Mouse (Mus musculus) gastrocnemius, postnatal 4 days (tissue): ENCODE measurements around the gene Elk3. TPM values are rescaled to one million over a fixed set of nuclear protein-coding genes. Genes with fewer than 3 reads are reported as not detected.

Source experiments
- DNase-seq, 2 experiments: peaks; one replicate each; pipeline ENCODE4 v3.0.0; 2021 to 2022; ENCODE audit warnings: low spot score in 2 of 2, mixed read lengths in 2 of 2
- total RNA-seq, 2 experiments: library from RNA; stranded (reverse); gene quantifications; 2 replicates each; pipeline ENCODE4 v1.2.3; 2021

Elk3 gene
- total RNA-seq, 2 experiments from 2014 or later = 63.4 to 64.4 TPM

- no peak for DNase-seq
These were observed 63.0 kb downstream of the Elk3 start for GRCm38 (mm10) chr10:93247902-93248301.

DNA sequence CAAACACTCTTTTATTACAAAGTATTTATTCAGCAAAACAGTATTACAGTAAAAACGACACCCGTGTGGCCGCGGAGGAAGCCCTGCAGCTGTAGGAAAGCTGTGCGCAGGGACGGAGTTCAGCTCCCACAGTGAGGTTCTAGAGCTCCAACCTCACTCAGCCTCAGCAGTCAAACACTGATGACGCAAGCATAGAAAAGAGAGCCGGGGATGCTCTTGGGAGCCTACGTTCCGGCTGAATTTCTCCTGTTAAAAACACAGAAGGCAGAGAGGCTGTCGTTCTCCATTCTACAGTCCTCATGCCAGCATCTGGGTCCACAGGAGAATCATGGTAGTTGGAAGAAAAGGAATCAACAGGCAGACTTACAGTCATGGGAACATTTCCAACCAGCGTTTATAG is 63.5 kb downstream of the Elk3 start:
- no peak for DNase-seq

DNA sequence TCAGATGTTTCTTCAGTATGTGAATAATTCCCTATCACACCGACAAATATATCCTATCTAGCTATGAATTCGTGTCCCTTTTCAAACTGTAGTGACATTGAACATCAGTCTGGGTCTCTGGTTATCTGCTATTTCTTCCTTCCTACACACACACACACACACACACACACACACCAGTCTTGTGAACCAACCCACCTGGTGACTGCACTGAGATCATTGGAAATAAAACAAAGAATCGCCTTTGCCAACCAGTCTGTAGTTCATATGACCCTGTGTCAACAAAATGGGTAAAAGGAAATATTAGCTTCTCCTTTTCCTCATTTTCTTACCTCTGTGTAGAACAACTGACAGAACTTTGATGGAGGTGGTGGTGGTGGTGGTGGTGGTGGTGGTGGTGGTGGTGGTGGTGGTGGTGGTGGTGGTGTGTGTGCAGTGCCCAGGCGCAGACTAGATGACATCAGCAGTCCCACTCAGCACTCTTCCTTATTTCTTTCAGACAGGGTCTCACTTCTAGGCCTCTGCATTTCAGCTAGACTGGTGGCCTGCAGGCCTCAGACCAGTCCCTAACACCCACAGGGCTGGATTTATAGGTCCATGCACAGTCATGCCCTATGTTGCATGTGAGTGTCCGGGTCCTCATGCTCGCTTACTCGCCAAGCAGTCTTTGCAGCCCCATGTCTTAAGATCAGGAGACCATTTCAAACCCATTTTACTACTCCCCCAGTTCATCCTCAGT is 64.6 kb downstream of the Elk3 start:
- no peak for DNase-seq

DNA sequence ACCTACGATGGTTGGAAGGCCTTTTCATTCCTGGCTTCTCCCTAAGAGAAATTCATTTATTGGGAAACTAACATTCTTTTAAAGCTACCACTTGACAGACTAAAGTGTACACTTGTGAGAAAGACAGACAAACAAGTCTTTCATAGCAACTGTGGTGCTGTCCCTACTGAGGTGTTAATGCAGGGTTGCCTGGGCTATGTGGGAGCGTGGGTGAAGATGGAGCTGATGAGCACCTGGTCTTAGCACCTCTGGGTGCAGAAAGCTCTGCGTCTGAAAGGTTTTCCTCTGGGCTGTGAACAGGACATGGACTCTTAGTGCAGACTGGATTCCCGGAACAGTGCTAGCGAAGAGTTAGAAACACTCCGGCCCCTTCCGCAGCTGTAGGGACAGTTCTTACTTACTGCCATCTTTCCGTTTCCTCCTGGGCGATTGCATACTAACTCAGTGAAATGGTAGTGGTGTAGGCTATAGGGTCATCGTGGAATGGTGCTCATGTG is 66.7 kb downstream of the Elk3 start:
- DNase-seq = no peak

- no peak for DNase-seq
These were observed 68.1 kb downstream of the Elk3 start for GRCm38 (mm10) chr10:93242861-93243260.

- no peak for DNase-seq
These were observed 68.7 kb downstream of the Elk3 start for GRCm38 (mm10) chr10:93242208-93242607.

GRCm38 (mm10) chr10:93239201-93239806 is 71.6 kb downstream of the Elk3 start:
- DNase-seq = no peak

DNA sequence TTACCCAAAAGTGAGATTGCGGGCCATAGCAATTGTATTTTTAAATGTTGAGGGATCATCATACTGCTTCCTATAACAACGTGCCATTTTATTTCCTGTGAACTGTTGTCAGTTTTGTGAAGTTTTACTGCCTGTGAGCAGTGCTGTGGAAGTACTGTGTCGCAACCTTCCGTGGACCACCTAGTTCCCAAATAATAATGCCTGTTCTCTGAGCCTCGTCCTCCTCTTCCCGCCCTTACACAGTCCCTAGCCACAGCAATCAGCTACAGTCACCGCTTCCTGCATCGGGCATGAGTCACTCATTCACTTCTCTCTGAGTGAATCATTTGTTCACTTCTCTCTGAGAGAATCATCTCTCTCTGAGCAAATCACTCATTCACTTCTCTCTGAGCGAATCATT is 76.2 kb downstream of the Elk3 start:
- no peak for DNase-seq

DNA sequence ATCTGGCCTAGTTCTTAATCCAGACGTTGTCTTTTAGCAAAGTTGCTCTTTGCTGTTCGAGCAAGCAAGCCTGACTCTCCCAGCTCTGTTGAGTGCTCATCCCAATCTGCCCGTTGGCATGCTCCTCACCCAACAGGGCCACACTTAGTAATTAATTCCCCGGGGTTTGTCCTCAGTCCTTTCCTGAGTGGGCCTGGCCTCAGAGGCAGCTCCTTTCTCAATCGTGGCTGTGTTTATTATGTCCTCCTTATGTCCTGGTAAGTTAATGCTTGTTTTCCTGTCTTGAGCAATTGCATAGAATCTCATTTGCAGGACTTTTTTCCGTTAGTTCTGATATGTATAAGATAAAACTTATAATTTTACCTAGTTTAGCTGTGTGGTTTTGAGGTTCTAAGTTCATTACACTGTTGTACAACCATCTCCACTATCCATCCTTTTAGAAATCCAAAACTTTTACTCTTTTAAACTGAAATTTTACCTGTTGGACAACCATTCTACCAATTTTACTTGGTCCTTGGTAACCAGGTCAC is 77.2 kb downstream of the Elk3 start:
- DNase-seq = no peak

GRCm38 (mm10) chr10:93231893-93232292 is 79.0 kb downstream of the Elk3 start:
- DNase-seq = no peak

DNA sequence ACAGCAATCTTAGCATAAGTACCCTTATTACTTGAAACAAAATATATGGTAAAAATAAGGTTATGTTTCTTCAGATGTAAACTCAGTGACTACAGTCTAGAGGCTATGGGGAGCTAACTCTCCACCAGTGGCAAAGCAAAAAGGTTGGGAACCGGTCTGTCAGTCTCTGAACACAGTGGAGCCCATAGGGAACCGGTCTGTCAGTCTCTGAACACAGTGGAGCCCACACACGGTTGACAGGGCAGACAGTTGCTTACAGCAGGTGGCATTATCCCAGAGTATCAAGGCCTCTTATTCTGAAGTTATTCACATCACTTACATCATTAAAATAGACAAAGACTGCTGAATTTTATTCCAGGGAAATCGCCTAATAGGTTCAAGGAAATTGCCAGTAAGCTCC is 79.4 kb downstream of the Elk3 start:
- no peak for DNase-seq

DNA sequence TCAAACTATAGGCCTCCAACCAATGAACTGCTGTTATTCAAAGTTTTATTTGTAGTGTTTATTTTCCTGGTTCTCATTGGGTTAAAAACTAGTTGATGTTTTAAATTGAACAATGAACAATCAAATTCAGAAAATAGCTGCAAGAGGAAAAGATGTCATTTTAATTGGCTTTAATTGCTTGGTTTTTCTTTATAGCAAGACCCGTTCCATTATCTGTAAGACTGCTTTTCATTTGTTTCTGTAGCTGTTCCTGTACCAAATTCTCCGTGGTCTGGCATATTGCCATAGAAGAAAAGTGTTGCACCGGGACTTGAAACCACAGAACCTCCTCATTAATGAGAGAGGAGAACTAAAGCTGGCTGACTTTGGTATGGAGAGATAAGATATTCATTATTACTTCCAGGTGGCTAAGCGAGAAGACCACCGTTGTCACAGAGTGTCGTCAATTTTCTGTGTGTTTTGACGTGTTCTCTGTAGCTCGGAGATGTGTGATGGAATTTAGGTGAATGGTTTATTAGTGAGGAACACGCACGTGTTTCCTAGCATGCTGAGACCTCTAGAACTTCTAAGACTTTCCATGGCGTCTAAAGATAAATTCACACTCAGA is 82.4 kb downstream of the Elk3 start:
- no peak for DNase-seq

- no peak for DNase-seq
These were observed 83.0 kb downstream of the Elk3 start for GRCm38 (mm10) chr10:93227921-93228320.

- DNase-seq = no peak
These were observed 85.2 kb downstream of the Elk3 start for GRCm38 (mm10) chr10:93225751-93226150.

- DNase-seq = no peak
These were observed 95.7 kb downstream of the Elk3 start for GRCm38 (mm10) chr10:93215051-93215763.

DNA sequence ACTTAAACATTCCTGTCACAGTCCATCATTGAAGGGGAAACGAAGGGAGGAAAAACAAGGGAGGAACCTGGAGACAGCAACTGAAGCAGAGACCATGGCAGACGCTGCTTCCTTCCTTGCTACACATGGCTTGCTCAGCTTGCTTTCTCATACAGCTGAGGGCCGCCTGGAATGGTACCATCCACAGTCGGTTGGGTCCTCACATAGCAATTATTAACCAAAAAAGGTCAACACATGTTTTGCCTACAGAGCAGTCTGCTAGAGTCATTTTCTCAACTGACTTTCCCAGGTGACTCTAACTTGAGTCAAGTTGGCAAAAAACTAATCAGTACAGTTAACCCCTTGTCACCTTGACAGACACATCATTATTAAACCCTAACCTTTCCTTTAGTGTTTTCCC is 96.7 kb downstream of the Elk3 start:
- no peak for DNase-seq

- no peak for DNase-seq
These were observed 97.6 kb downstream of the Elk3 start for GRCm38 (mm10) chr10:93213339-93213738.

DNA sequence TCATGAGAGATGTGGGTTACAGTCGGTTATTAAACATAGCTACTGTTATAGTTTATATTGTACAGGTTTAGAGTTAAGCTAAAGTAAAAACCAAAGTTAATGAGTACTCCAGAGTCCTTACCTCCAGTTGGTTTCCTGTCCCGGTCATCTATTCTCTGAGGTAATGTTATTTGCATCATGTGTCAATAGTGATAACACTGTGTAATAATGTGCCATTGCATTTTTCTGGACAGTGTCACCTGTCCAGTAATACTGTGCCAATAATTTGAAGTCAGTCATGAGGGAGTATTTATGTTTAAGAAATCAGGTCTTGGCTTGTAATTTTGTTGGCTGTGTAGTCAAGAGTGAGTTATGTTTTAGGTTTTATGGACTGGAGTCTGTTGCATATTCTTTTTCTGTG is 98.2 kb downstream of the Elk3 start:
- DNase-seq = no peak

GRCm38 (mm10) chr10:93207176-93207575 is 103.8 kb downstream of the Elk3 start:
- DNase-seq = no peak

DNA sequence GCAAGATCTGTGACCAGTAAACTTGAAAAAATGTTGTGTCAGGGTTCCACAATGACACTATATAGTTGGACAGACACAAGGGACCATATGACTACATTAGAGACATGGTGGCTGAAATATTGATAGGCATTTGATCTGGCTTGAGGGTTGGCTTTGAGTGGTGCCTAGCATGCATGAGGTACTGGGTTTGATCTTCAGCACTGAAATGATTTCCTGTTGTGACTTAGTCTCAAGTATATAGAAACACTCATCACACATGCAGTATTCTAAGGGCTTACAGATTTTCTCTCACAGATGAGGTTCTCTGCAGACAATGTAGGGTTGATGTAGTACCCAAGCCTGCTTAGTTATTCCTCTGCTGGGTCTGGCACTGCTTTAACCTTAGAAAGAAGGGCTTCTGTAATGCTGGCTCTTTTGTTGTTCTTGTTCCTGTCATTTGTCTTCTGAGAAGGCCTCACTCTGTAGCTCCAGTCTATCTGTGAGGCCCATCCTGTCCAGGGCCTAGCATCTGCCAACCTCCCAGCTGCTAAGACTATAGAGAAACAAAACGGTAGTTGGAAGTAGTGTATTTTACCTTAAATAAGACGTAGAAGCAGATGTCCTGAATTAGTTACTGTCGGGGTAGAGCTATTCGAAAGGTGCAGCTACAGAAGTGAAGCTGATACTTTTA is 105.5 kb downstream of the Elk3 start:
- no peak for DNase-seq

DNA sequence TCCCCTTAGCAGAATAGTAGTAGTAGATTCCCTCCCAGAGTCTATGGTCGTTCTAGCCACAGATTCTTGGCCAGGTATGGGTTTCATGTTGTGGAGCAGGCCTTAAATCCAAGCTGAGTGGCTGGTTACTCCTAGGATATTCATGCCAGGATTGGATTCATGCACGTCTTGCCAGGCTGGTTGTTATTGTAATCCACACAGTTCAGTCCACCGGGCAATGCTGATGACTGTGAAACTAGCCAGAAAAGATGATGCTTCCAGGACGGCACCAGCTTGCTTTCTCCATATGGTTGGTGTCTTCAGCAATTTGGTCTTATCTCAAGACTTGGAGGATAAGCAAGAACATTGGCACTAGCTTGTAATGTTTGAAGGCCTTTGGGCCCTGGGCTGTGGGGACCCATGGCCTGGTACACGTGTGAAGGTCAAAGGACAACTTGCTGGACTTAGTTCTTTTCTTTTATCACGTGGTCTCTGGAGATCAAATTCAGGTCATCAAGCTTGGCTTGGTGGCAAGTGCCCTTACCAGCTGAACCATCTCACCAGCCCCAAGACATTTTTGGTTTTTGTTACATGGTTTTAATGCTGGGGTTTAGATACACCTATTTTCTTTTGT is 109.0 kb downstream of the Elk3 start:
- DNase-seq = no peak
